In genomic region chr2:58971507-58972275, GRCm38 (mm10) we compare ENCODE assay signal across 25 mouse cellular contexts.
DNase-seq lines count a peak whose midpoint lies in the region; ATAC-seq and TF ChIP-seq lines count a peak whose summit lies in the region.
"Had no signal": no experiment of that assay in that cellular context is flagged by ENCODE, and none has a peak within 500 bp of the region (broad histone marks: within the 10 kb centered on the region; RNA-seq: fewer than 3 reads in every experiment).

No protein-coding gene starts in this region.

- intact Hi-C loops in heart, postnatal 25 days (cut with DNase I) = no loop called here

- no peaks in the 10 kb centered on the region for H3K36me3 ChIP-seq in lung, embryonic 16.5 days (ENCODE audit: control insufficient read depth, insufficient read depth, low read length)
- H3K36me3 ChIP-seq in heart, embryonic 16.5 days (ENCODE audit: control insufficient read depth, insufficient read depth) = no peaks in the 10 kb centered on the region
- no peaks in the 10 kb centered on the region for H3K36me3 ChIP-seq in stomach, postnatal 0 days (ENCODE audit: control insufficient read depth, insufficient read depth, low read length)
- H3K36me3 ChIP-seq in hindbrain, embryonic 12.5 days = no peaks in the 10 kb centered on the region
- H3K36me3 ChIP-seq: forebrain, embryonic 12.5 days; G1E; midbrain, embryonic 15.5 days; neural tube, embryonic 15.5 days had no signal

- peak; percentile 52 for ATAC-seq in lung, embryonic 16.5 days (ENCODE audit: low read depth)
- ATAC-seq in heart, embryonic 16.5 days (replicated peaks; ENCODE audit: extremely low read depth, insufficient read depth, low FRiP score) = peak; percentile 69
- 0 out of 2 replicates have a peak, but pooled peaks have one; percentile 51 for ATAC-seq in stomach, postnatal 0 days (ENCODE audit: low FRiP score, low TSS enrichment)
- no peak for ATAC-seq in hindbrain, embryonic 12.5 days (ENCODE audit: low FRiP score)
- ATAC-seq: activated CD4-positive, CD25-positive, alpha-beta regulatory T cell, adult 4 months; midbrain, embryonic 15.5 days had no signal

- H3K4me1 ChIP-seq in lung, embryonic 16.5 days (replicated peaks; ENCODE audit: control insufficient read depth, insufficient read depth, low read length) = no peaks in the 10 kb centered on the region
- H3K4me1 ChIP-seq in heart, embryonic 16.5 days (ENCODE audit: control insufficient read depth, insufficient read depth, low read length) = peaks cover 12% of the 10 kb centered on the region
- no peaks in the 10 kb centered on the region for H3K4me1 ChIP-seq in stomach, postnatal 0 days (replicated peaks; ENCODE audit: control insufficient read depth, insufficient read depth)
- H3K4me1 ChIP-seq in hindbrain, embryonic 12.5 days = no peaks in the 10 kb centered on the region
- H3K4me1 ChIP-seq: forebrain, embryonic 12.5 days; megakaryocyte, embryonic 14.5 days; midbrain, embryonic 15.5 days; neural tube, embryonic 15.5 days had no signal

- DNase-seq in heart, adult 11 months = peak; percentile 66
- DNase-seq in heart, postnatal 25 days (ENCODE audit: low spot score) = no peak
- DNase-seq in lung, postnatal 14 days = no peak
- DNase-seq in stomach, postnatal 0 days (ENCODE audit: low spot score) = peak; percentile 18
- DNase-seq in layer of hippocampus, adult 8-10 months (ENCODE audit: low spot score in 2 of 2) = no peak
- DNase-seq: adrenal gland, postnatal 14 days; cerebellum, adult 11 months; cerebellum, postnatal 10 days; gastrocnemius, postnatal 25 days; kidney, adult 2 months; kidney, postnatal 14 days; left cerebral cortex, postnatal 4 days; lung, embryonic 14.5 days; thymus, adult 2 months had no signal

- 0 out of 2 replicates have a peak overlapping the region, but pooled peaks have one; percentile 18 for H3K27ac ChIP-seq in lung, embryonic 16.5 days (ENCODE audit: low read length)
- H3K27ac ChIP-seq in heart, embryonic 16.5 days (ENCODE audit: low read length) = peak overlapping the region; percentile 82
- H3K27ac ChIP-seq in stomach, postnatal 0 days (replicated peaks) = no peak overlapping the region
- H3K27ac ChIP-seq in hindbrain, embryonic 12.5 days = no peak overlapping the region
- H3K27ac ChIP-seq: forebrain, embryonic 12.5 days; layer of hippocampus, adult 2 months; midbrain, embryonic 15.5 days; neural tube, embryonic 15.5 days had no signal

- H3K27me3 ChIP-seq in lung, embryonic 16.5 days (ENCODE audit: control insufficient read depth, insufficient read depth, low read depth, low read length) = no peaks in the 10 kb centered on the region
- H3K27me3 ChIP-seq in heart, embryonic 16.5 days (ENCODE audit: control insufficient read depth, insufficient read depth, low read length) = no peaks in the 10 kb centered on the region
- H3K27me3 ChIP-seq in stomach, postnatal 0 days (ENCODE audit: control insufficient read depth, insufficient read depth, low read length) = no peaks in the 10 kb centered on the region
- no peaks in the 10 kb centered on the region for H3K27me3 ChIP-seq in hindbrain, embryonic 12.5 days
- H3K27me3 ChIP-seq: forebrain, embryonic 12.5 days; megakaryocyte, embryonic 14.5 days; midbrain, embryonic 15.5 days; neural tube, embryonic 15.5 days had no signal

- TF ChIP-seq CTCF in stomach, postnatal 0 days (IDR thresholded peaks at IDR 0.05; ENCODE audit: low read depth) = peak; percentile 45

- WGBS in lung, embryonic 16.5 days = 44% methylated on average over 9 of the region's 9 CpGs
- 24% methylated on average over 9 of the region's 9 CpGs for WGBS in heart, embryonic 16.5 days
- 54% methylated on average over 9 of the region's 9 CpGs for WGBS in stomach, postnatal 0 days
- WGBS in hindbrain, embryonic 12.5 days = 72% methylated on average over 9 of the region's 9 CpGs

- H3K4me2 ChIP-seq in lung, embryonic 16.5 days (ENCODE audit: low read depth, low read length) = 0 out of 2 replicates have a peak overlapping the region, but pooled peaks have one; percentile 5
- peak overlapping the region; percentile 51 for H3K4me2 ChIP-seq in heart, embryonic 16.5 days (ENCODE audit: low read depth, low read length)
- 0 out of 2 replicates have a peak overlapping the region, but pooled peaks have one; percentile 27 for H3K4me2 ChIP-seq in stomach, postnatal 0 days (replicated peaks; ENCODE audit: low read depth)
- no peak overlapping the region for H3K4me2 ChIP-seq in hindbrain, embryonic 12.5 days (replicated peaks)
- H3K4me2 ChIP-seq: forebrain, embryonic 12.5 days; liver, embryonic 11.5 days; lung, embryonic 14.5 days; midbrain, embryonic 15.5 days; neural tube, embryonic 15.5 days had no signal

- TF ChIP-seq EP300 in stomach, postnatal 0 days (optimal IDR thresholded peaks at IDR 0.05) = no peak

- H3K4me3 ChIP-seq in lung, embryonic 16.5 days (ENCODE audit: low read length) = no peak overlapping the region
- H3K4me3 ChIP-seq in heart, embryonic 16.5 days (ENCODE audit: low read length) = 0 out of 2 replicates have a peak overlapping the region, but pooled peaks have one; percentile 15
- no peak overlapping the region for H3K4me3 ChIP-seq in stomach, postnatal 0 days (ENCODE audit: low read depth, low read length)
- no peak overlapping the region for H3K4me3 ChIP-seq in hindbrain, embryonic 12.5 days
- H3K4me3 ChIP-seq: forebrain, embryonic 12.5 days; layer of hippocampus, adult 2 months; megakaryocyte, embryonic 14.5 days; midbrain, embryonic 15.5 days; neural tube, embryonic 15.5 days had no signal

- no peaks in the 10 kb centered on the region for H3K9me3 ChIP-seq in lung, embryonic 16.5 days (ENCODE audit: control insufficient read depth, low read length)
- H3K9me3 ChIP-seq in heart, embryonic 16.5 days (replicated peaks; ENCODE audit: control insufficient read depth, low read length) = no peaks in the 10 kb centered on the region
- no peaks in the 10 kb centered on the region for H3K9me3 ChIP-seq in stomach, postnatal 0 days (ENCODE audit: control insufficient read depth, low read length)
- H3K9me3 ChIP-seq in hindbrain, embryonic 12.5 days (replicated peaks) = no peaks in the 10 kb centered on the region
- H3K9me3 ChIP-seq: forebrain, embryonic 12.5 days; G1E; megakaryocyte, embryonic 14.5 days; midbrain, embryonic 15.5 days; neural tube, embryonic 15.5 days had no signal

- H3K9ac ChIP-seq in lung, embryonic 16.5 days (ENCODE audit: low read length) = no peak overlapping the region
- H3K9ac ChIP-seq in heart, embryonic 16.5 days (ENCODE audit: low read length) = peak overlapping the region; percentile 59
- H3K9ac ChIP-seq in stomach, postnatal 0 days (ENCODE audit: low read length) = no peak overlapping the region
- no peak overlapping the region for H3K9ac ChIP-seq in hindbrain, embryonic 12.5 days
- H3K9ac ChIP-seq: forebrain, embryonic 12.5 days; lung, embryonic 14.5 days; midbrain, embryonic 15.5 days; neural tube, embryonic 15.5 days had no signal

Comparison
In these comparisons a context has a peak if more than half of its experiments do, and no peak if none do; other contexts are left out.
1. DNase-seq: peak in heart, adult 11 months (single experiment) and stomach, postnatal 0 days (single experiment); none in heart, postnatal 25 days (single experiment), lung, postnatal 14 days (single experiment) and layer of hippocampus, adult 8-10 months (0 of 2).
2. H3K27ac ChIP-seq: peak in lung, embryonic 16.5 days (single experiment) and heart, embryonic 16.5 days (single experiment); none in stomach, postnatal 0 days (single experiment) and hindbrain, embryonic 12.5 days (single experiment).